Mouse (Mus musculus) spleen, adult 2 months (tissue): ENCODE measurements around the gene Naalad2. TPM values are rescaled to one million over a fixed set of nuclear protein-coding genes. Genes with fewer than 3 reads are reported as not detected.
"Not testable (repeated sequence)": the region's sequence is repeated elsewhere in the genome, so short reads cannot be mapped to it uniquely, and the experiment has no call there.

Source experiments
- DNase-seq, 2 experiments: peaks; one replicate each; pipeline versions ENCODE4 v3.0.0 to v3.0.0-alpha.2; 2012 to 2021; ENCODE audit warnings: low spot score in 2 of 2, low read depth in 1 of 2
- H3K27ac ChIP-seq: fragments of 200-500 bp; 2 replicates; pipeline ENCODE4 v1.5.1; 2012; ENCODE audit warnings: low read length, inconsistent platforms; ENCODE audit not compliant: insufficient read depth
- H3K27me3 ChIP-seq: fragments of 200-500 bp; 2 replicates; pipeline ENCODE4 v1.6.1; 2012; ENCODE audit warnings: mild to moderate bottlenecking, moderate library complexity, low read length, inconsistent platforms; ENCODE audit not compliant: control insufficient read depth, insufficient read depth
- H3K36me3 ChIP-seq: fragments of 200-500 bp; 2 replicates; pipeline ENCODE4 v1.6.1; 2012; ENCODE audit warnings: mild to moderate bottlenecking, low read length, inconsistent platforms; ENCODE audit not compliant: control insufficient read depth, insufficient read depth
- H3K4me1 ChIP-seq: fragments of 200-500 bp; 2 replicates; pipeline ENCODE4 v1.6.1; 2011; ENCODE audit warnings: inconsistent platforms; ENCODE audit not compliant: control insufficient read depth, insufficient read depth, insufficient read length
- H3K4me3 ChIP-seq: fragments of 200-500 bp; 2 replicates; pipeline ENCODE4 v1.5.1; 2011; ENCODE audit warnings: mild to moderate bottlenecking, inconsistent platforms; ENCODE audit not compliant: insufficient read depth, insufficient read length; ENCODE audit errors: extremely low read depth
- CTCF ChIP-seq: fragments of 200-500 bp; IDR thresholded peaks from 2 replicates; pipeline ENCODE4 v1.5.1; 2011; ENCODE audit warnings: mild to moderate bottlenecking, inconsistent platforms; ENCODE audit not compliant: insufficient read depth, insufficient read length, insufficient replicate concordance; ENCODE audit errors: extremely low read depth
- POLR2A ChIP-seq: fragments of 200-500 bp; IDR thresholded peaks from 2 replicates; pipeline ENCODE4 v1.6.1; 2011; ENCODE audit warnings: low read depth, low read length, inconsistent platforms
- WGBS: fragments of 180-500 bp; shearing (Covaris S2); methylation state at CpG from one replicate; pipeline ENCODE4 v1.1.7; 2018; 5-methylcytosine and 5-hydroxymethylcytosine counted together
- polyA plus RNA-seq: library from polyadenylated mRNA; depleted of rRNA; stranded (reverse); fragments of >200 nt; gene quantifications from 2 replicates; pipeline ENCODE4 v1.2.3, GENCODE M21; 2012; rRNA removed

Gene Naalad2
- polyA plus RNA-seq, result 0.07 TPM in 2 replicates

DNA sequence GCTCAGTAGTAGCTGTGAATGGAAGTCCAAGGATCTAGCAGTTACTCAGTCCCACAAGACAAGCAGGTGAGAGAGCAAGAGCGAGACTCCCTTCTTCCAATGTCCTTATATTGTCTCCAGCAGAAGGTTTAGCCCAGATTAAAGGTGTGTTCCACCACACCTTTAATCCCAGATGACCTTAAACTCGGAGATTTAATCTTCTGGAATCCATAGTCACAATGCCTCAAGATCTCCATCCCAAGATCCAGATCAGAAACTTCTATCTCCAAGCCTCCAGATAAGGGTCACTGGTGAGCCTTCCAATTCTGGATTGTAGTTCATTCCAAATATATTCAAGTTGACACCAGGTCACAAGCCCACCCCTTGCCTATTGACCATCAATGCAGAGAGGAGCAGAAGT lies at the start of gene Naalad2:
Naalad2 (minus strand) TSS at position 101 of the 400 bp plus-strand sequence.
- not testable (repeated sequence) for H3K4me3 ChIP-seq, H3K27me3 ChIP-seq, H3K4me1 ChIP-seq, H3K27ac ChIP-seq, H3K36me3 ChIP-seq, DNase-seq
- 72% methylated on average over 2 of the region's 2 CpGs for WGBS

DNA sequence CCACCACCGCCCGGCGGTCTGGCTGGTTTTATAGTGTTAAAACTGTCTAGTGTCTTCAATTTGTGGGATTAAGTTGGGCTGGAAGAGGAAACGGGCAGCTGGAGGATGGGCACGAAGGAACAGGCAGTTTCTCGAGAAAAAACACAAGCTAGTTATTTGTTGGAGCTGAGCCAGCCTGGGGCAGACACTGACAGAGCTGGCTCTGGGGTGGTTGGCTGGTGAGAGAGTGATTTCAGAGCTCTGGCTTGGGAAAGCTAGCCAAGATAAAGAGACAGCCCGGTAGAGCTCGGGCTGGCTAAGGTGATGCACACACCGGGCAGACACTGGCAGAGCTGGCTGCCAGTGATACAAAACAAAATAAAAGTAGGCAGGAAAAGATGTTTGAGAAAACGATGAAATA lies 28.9 kb upstream of the Naalad2 start:
- H3K27me3 ChIP-seq, result no peaks in the 10 kb centered on the region
- H3K27ac ChIP-seq, result no peak overlapping the region
- WGBS, result 84% methylated on average over 10 of the region's 10 CpGs
- H3K36me3 ChIP-seq, result no peaks in the 10 kb centered on the region
- H3K4me1 ChIP-seq, result no peaks in the 10 kb centered on the region
- DNase-seq, result no peak
- H3K4me3 ChIP-seq, result no peak overlapping the region
- TF ChIP-seq CTCF (no peak), POLR2A (no peak)

DNA sequence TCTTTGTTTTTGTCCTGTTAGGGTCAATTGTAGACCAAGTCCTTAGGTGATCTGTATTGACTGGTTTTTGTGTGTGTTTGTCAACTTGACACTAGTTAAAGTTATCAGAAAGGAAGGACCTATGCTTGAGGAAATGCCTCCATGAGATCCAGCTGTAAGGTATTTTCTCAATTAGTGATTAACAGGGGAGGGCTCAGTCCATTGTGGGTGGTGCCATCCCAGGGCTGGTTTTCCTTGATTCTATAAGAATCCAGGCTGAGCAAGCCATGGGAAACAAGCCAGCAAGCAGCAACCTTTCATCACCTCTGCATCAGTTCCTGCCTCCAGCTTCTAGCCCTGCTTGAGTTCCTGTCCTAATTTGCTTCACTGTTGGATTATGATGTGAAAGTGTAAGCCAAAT lies 27.6 kb upstream of the Naalad2 start, which contains the start of gene Mbd3l2:
Mbd3l2 (plus strand) TSS at position 301 of the 400 bp plus-strand sequence.
- TF ChIP-seq POLR2A (no peak), CTCF (no peak)
- no peaks in the 10 kb centered on the region for H3K4me1 ChIP-seq
- no peaks in the 10 kb centered on the region for H3K36me3 ChIP-seq
- H3K4me3 ChIP-seq, result no peak within 1 kb of the TSS
- DNase-seq, result no peak
- no peaks in the 10 kb centered on the region for H3K27me3 ChIP-seq
- H3K27ac ChIP-seq, result no peak within 1 kb of the TSS

DNA sequence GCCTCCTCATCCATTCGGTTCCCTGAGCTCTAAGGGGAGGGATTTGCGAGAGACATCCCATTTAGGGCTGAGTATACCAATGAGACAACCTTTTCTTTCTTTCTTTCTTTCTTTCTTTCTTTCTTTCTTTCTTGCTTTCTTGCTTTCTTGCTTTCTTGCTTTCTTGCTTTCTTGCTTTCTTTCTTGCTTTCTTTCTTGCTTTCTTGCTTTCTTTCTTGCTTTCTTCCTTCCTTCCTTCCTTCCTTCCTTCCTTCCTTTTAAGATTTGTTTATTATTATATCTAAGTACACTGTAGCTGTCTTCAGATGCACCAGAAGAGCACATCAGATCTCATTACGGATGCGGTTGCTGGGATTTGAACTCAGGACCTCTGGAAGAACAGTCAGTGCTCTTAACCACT lies 9.6 kb upstream of the Naalad2 start:
- 76% methylated on average over 4 of the region's 4 CpGs for whole genome bisulfite sequencing
- H3K36me3 ChIP-seq, H3K27ac ChIP-seq, H3K4me1 ChIP-seq, H3K4me3 ChIP-seq, H3K27me3 ChIP-seq: not testable (repeated sequence)
- peak in 1 of 2 experiments; percentile 5 for DNase-seq

DNA sequence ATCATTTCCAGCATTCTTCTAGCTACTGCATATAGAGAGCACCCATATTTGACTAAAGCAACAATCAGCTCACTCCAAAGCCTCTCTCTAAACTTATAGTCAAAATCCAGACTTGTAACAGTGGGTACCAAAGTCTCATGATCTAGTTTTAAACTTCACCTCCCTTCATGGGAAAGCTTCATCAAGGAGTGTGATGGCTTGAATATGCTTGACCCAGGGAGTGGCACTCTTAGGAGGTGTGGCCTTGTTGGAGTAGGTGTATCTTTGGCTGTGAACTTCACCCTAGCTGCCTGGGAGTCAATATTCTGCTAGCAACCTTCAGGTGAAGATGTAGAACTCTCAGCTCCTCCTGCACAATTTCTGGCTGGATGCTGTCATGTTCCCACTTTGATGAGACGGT lies 1.3 kb upstream of the Naalad2 start, which contains the start of gene Ubtfl1:
Ubtfl1 (plus strand) TSS at position 301 of the 400 bp plus-strand sequence.
- 73% methylated on average over 1 of the region's 1 CpGs for WGBS
- H3K4me3 ChIP-seq, result no peak within 1 kb of the TSS
- no peaks in the 10 kb centered on the region for H3K36me3 ChIP-seq
- H3K27ac ChIP-seq, result no peak within 1 kb of the TSS
- no peaks in the 10 kb centered on the region for H3K27me3 ChIP-seq
- no peak for TF ChIP-seq CTCF
- no peak for TF ChIP-seq POLR2A
- no peaks in the 10 kb centered on the region for H3K4me1 ChIP-seq
- DNase-seq, result no peak

DNA sequence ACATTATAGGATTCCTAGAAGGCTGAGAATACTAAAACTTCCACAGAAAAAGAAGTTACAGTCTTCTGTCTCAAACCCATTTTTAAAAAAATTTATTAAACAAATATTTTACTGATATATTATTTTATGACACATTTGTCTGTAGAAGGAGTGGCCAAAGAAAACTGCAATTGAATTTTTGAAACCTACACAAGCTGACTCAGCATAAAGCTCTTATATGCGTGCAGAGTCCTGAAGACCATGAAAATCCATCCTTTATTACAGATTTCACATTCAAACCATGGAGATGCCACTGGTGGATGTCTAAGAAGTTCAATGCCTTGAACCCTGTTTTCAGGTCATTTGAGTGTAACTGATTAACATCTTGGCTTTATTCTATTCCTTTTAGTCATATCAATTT lies 3.2 kb downstream of the Naalad2 start:
- Histone ChIP-seq H3K4me1 (no peaks in the 10 kb centered on the region), H3K27ac (no peak overlapping the region), H3K27me3 (no peaks in the 10 kb centered on the region), H3K4me3 (no peak overlapping the region), H3K36me3 (no peaks in the 10 kb centered on the region)
- no peak for DNase-seq
- no peak for TF ChIP-seq CTCF
- no peak for TF ChIP-seq POLR2A
- WGBS, result 64% methylated on average over 1 of the region's 1 CpGs

DNA sequence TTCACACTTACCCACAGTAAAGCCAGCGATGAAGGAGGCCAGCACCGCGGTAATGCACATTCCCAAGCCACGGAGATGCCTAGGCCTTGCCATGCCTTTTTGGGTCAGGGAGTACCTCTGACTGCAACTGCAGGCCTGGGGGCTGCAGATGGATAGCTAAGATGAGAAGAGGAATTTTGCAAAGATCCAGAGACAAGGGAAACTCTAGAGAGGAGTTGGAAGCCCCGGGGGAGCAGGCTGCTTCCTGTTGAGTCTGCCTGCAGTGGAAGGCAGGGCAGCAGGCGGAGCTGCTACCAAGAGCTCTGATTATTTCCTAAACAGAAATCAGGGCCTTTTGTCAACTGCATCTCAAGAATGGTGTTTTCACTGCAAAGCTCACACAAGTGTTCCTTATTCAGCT lies 17.0 kb downstream of the Naalad2 start:
- DNase-seq, result no peak
- Histone ChIP-seq H3K4me3 (no peak overlapping the region), H3K4me1 (no peaks in the 10 kb centered on the region), H3K27me3 (no peaks in the 10 kb centered on the region), H3K36me3 (no peaks in the 10 kb centered on the region), H3K27ac (no peak overlapping the region)
- 38% methylated on average over 6 of the region's 6 CpGs for WGBS
- no peak for TF ChIP-seq POLR2A
- no peak for TF ChIP-seq CTCF

DNA sequence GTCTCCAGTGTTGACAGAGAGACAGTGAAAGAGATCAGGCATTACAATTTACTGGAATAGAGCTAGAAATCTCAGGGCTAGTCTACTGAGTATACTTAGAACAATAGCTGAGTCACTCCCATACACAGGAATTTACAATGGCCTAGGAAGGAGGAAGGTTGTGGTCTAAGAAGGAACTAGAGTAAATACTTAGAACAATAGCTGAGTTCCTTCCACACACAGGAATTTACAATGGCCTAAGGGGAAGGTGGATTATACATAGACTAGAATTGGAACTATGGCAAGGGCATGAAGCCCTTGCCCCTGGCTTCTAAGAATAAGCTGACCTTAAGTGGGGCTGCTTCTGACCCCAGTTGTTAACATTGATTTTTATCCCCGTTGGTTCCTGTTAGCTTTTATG lies 29.8 kb downstream of the Naalad2 start:
- H3K27me3 ChIP-seq, H3K4me3 ChIP-seq, H3K4me1 ChIP-seq, H3K36me3 ChIP-seq, DNase-seq, H3K27ac ChIP-seq: not testable (repeated sequence)
- WGBS, result 67% methylated on average over 1 of the region's 1 CpGs
